Mouse (Mus musculus) B cell, adult 2 months (primary cell): ENCODE results near the gene Top3a.

ENCODE experiments used
- DNase-seq, 2 experiments: peaks; one replicate each; pipeline ENCODE4 v3.0.0; 2022

Gene Top3a

GRCm38 (mm10) chr11:60709481-60710465 lies 67.4 kb downstream of the Top3a start:
- DNase-seq: no peak

- DNase-seq: no peak
Observed at GRCm38 (mm10) chr11:60708631-60709030, 68.5 kb downstream of the Top3a start.

GRCm38 (mm10) chr11:60707672-60708071 lies 69.5 kb downstream of the Top3a start:
- no peak for DNase-seq

- DNase-seq: no peak
Observed at GRCm38 (mm10) chr11:60706696-60707480, 70.3 kb downstream of the Top3a start.

GRCm38 (mm10) chr11:60706076-60706475 lies 71.1 kb downstream of the Top3a start:
- no peak for DNase-seq

GRCm38 (mm10) chr11:60705255-60705654 lies 71.9 kb downstream of the Top3a start:
- DNase-seq: no peak

GRCm38 (mm10) chr11:60704023-60704880 lies 72.9 kb downstream of the Top3a start:
- no peak for DNase-seq

- peak; percentile 77 to 78 for DNase-seq
Observed at GRCm38 (mm10) chr11:60703131-60703530, 74.0 kb downstream of the Top3a start.

GRCm38 (mm10) chr11:60701611-60702010 lies 75.6 kb downstream of the Top3a start:
- no peak for DNase-seq

- DNase-seq: no peak
Observed at GRCm38 (mm10) chr11:60700320-60701185, 76.6 kb downstream of the Top3a start.

GRCm38 (mm10) chr11:60699524-60700075 lies 77.6 kb downstream of the Top3a start, which contains the start of gene Llgl1:
Gene Llgl1, plus strand, starts transcription at chr11:60699723.
- DNase-seq: peak; percentile 83 to 87

- DNase-seq: no peak
Observed at GRCm38 (mm10) chr11:60698806-60699523, 78.2 kb downstream of the Top3a start.

GRCm38 (mm10) chr11:60697561-60697960 lies 79.6 kb downstream of the Top3a start:
- peak in 1 of 2 experiments; percentile 14 for DNase-seq

- DNase-seq: peak in 1 of 2 experiments; percentile 31
Observed at GRCm38 (mm10) chr11:60696165-60696564, 81.0 kb downstream of the Top3a start.
